Mouse (Mus musculus) frontal cortex, postnatal 14 days (tissue): ENCODE measurements at regions not wholly inside any gene's neighbourhood (a gene's known extent, or its start where the extent isn't known, plus 50 kb on each side); places are given as distances from the start of the nearest gene placed in this dataset.

Source experiments
- DNase-seq, 2 experiments: peaks; one replicate each; pipeline ENCODE4 v3.0.0; 2022; ENCODE audit warnings: low spot score in 2 of 2

GRCm38 (mm10) chr2:75559920-75560319 lies 99.1 kb upstream of the Hnrnpa3 start:
- no peak for DNase-seq

GRCm38 (mm10) chr2:75563253-75563913 lies 95.7 kb upstream of the Hnrnpa3 start:
- DNase-seq = no peak

GRCm38 (mm10) chr2:75564809-75565208 lies 94.3 kb upstream of the Hnrnpa3 start:
- no peak for DNase-seq

- DNase-seq = no peak
These were observed 91.9 kb upstream of the Hnrnpa3 start for GRCm38 (mm10) chr2:75567131-75567530.

DNA sequence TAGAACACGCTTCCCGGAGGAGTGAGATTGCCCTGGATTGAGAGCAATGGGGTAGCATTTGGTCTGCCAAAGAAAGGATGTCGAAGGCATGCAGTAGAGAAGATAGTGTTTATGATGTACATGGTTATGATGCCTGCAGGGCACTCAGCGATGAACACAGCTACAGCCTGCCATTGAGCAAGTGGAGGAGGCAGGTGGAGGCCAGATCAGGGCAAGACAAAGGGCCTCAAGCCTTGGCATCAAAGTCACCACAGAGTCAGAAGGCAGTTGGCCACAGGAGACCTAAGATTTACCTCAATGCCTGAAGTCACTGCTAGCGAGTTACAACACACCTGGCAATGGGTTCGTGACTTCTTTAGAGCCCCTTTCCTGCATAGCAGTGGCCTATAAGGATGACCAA lies 89.3 kb upstream of the Hnrnpa3 start:
- DNase-seq = no peak

GRCm38 (mm10) chr2:75570246-75570645 lies 88.8 kb upstream of the Hnrnpa3 start:
- no peak for DNase-seq

GRCm38 (mm10) chr2:75584975-75585374 lies 74.1 kb upstream of the Hnrnpa3 start:
- DNase-seq = peak; percentile 27 to 30

DNA sequence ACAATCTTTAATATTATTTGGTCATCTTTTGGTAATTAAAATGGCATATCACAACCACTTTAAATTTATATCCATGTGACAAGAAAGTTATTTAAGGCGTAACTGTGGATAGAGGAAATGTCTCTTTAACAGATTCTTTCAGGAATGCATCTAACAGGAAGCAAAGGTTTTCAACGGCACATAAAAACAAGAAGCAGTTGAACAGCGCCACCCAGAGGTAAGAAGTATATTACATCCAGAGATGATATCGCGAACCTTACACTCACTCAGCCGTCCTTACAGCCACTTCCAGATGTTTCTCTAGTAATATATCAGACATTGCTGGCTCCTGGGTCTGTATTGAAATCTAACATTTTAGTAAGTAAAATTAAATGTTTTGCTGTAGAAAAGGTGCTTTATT lies 70.5 kb upstream of the Hnrnpa3 start:
- DNase-seq = peak in 1 of 2 experiments; percentile 51

GRCm38 (mm10) chr2:75589452-75589851 lies 69.6 kb upstream of the Hnrnpa3 start:
- DNase-seq = peak; percentile 16 to 33

DNA sequence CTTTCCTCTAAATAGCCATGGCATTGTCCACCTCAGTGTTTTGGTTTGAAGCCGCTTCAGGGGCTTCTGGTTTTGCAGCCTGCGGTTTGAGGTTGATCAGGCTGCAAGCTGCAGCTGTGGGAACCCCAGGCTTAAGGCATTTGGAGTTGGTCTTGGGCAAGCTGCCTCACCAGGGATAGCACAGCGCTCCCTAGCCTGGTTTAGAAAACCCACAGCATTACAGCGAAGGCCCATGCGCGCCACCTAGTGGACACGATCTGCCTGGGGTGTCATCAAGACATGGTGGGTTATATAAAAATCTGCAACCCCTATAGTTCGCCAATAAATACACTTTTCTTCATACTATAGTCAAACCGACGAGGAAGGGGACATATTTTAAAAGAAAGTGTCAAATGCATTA lies 68.9 kb upstream of the Hnrnpa3 start:
- peak; percentile 68 to 74 for DNase-seq

DNA sequence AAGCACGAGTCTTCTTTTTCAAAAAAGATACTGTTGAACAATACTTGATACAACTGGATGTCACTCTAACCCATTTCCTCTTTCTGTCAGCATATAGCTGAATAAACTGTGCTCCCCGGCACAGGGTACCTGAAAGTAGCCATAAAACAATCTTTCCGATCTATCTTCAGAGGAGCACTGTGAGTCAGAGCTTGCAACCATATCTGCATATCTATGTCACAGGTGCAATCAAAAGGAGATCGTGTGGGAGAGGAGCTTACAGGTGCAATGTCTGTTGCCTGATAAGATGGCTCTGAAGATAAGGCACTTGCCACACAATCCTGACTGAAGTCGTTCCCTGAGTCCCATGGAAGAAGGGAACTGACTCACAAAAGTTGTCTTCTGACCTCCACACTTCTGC lies 58.5 kb upstream of the Hnrnpa3 start:
- DNase-seq = no peak

- peak in 1 of 2 experiments; percentile 37 for DNase-seq
These were observed 55.7 kb upstream of the Hnrnpa3 start for GRCm38 (mm10) chr2:75603175-75603871.

DNA sequence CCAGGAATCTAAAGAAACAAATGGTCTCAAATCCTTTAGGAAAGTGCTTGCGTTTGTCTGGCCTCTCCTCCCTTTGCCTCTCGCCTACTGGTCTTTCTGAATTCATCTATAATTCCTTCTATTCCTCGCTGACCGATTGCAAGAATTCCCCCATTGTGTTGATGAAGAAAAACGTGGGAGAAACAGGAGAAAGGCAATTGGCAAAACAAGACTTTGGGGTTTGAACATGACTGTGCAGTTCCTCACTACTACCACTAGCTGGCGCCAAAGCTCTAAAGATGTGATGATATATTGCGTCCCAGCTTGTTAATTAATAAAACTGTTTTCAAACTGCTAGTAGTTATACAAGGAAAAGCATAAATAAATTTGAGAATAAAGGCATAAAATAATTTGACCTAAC lies 53.4 kb upstream of the Hnrnpa3 start:
- DNase-seq = peak in 1 of 2 experiments; percentile 55

DNA sequence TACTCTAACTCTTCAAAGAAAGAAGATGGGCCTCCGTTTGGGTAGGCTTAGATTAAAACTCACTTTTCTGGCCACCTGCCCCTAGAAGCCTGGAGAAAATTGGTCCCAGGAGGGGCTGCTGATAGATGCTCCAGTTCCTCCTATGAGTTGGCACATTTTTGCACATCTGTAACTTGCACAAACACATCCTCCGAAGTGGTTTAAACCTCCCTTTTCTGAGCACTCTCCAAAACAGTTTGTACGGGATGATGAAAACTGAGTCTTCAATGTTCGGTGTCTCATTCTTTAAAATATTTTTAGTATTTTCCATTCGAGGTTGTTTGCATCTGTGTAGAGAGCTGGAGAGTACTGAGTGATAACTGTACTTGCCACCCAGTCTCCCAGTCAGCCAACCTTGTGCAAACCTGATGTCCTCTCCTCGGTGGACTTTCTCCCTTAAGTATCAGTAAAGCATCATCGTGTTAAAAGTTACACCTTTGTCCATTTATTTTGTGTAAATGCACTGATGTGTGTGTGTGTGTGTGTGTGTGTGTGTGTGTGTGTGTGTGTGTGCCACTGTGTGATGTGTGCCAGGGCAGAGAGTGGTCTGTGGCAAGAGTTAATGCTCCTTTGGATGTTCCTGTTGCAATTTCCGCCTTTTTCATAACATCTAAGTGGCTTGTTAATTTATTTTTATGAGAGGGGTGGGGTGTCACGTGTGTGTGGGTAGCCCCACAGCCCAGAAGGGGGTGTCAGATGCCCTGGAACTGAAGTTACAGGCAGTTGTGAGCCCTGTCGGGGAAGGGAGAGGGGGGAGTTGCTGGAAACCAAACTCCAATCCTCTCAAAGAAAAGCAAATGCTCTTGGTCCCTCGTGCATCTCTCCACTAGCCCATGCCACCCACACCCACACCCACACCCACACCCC lies 51.8 kb upstream of the Hnrnpa3 start:
- DNase-seq = no peak

- DNase-seq = no peak
These were observed 51.1 kb upstream of the Hnrnpa3 start for GRCm38 (mm10) chr2:75607958-75608357.

- DNase-seq = no peak
These were observed 50.6 kb upstream of the Hnrnpa3 start for GRCm38 (mm10) chr2:75608482-75608881.

GRCm38 (mm10) chr2:75609150-75609946 lies 49.7 kb upstream of the Hnrnpa3 start:
- no peak for DNase-seq
